Mouse (Mus musculus) kidney, postnatal 0 days (tissue): ENCODE results near the gene Olfm4. TPM values are rescaled to one million over a fixed set of nuclear protein-coding genes. Genes with fewer than 3 reads are reported as not detected.
A peak's percentile ranks its signal among the peaks of the same experiment; 100 is the strongest.

ENCODE experiments used
- ATAC-seq: fragments of 200-750 bp; cut with Nextera tagmentation; replicated peaks from 2 replicates; pipeline ENCODE4 v1.8.0; 2017; ENCODE audit warnings: low read depth, moderate number of reproducible peaks, moderate TSS enrichment, moderate library complexity; ENCODE audit not compliant: low FRiP score
- DNase-seq: peaks from one replicate; pipeline ENCODE4 v3.0.0-alpha.2; 2016; ENCODE audit warnings: low spot score
- H3K27ac ChIP-seq: fragments of 300-500 bp; sonication (generic); 2 replicates; pipeline ENCODE4 v1.5.1; 2014; ENCODE audit warnings: mild to moderate bottlenecking
- H3K27me3 ChIP-seq: fragments of 300-500 bp; sonication (generic); 2 replicates; pipeline ENCODE4 v1.6.1; 2014; ENCODE audit warnings: low read length, mixed read lengths; ENCODE audit not compliant: insufficient read depth
- H3K36me3 ChIP-seq: fragments of 300-500 bp; sonication (generic); 2 replicates; pipeline ENCODE4 v1.6.1; 2014; ENCODE audit warnings: low read length, mixed read lengths; ENCODE audit not compliant: insufficient read depth
- H3K4me1 ChIP-seq: fragments of 300-500 bp; sonication (generic); replicated peaks from 2 replicates; pipeline ENCODE4 v1.6.1; 2014; ENCODE audit warnings: antibody characterized with exemption, low read length, mixed read lengths; ENCODE audit not compliant: insufficient read depth
- H3K4me2 ChIP-seq: fragments of 300-500 bp; sonication (generic); 2 replicates; pipeline ENCODE4 v1.6.1; 2014; ENCODE audit warnings: mild to moderate bottlenecking, low read length, moderate library complexity, mixed read lengths
- H3K4me3 ChIP-seq: fragments of 300-500 bp; sonication (generic); replicated peaks from 2 replicates; pipeline ENCODE4 v1.5.1; 2014; ENCODE audit warnings: low read depth, low read length
- H3K9ac ChIP-seq: fragments of 300-500 bp; sonication (generic); 2 replicates; pipeline ENCODE4 v1.6.1; 2014; ENCODE audit warnings: low read depth, low read length
- H3K9me3 ChIP-seq: fragments of 300-500 bp; sonication (generic); replicated peaks from 2 replicates; pipeline ENCODE4 v1.6.1; 2016; ENCODE audit warnings: low read length, inconsistent platforms, mixed read lengths
- CTCF ChIP-seq: IDR thresholded peaks from 2 replicates; pipeline ENCODE4 v1.5.1; 2016; ENCODE audit warnings: antibody characterized with exemption, low read depth, mild to moderate bottlenecking, moderate library complexity
- WGBS: fragments of 180-500 bp; shearing (Covaris S2); extraction: QIAGEN DNeasy Blood & Tissue Kit; methylation state at CpG from one replicate; pipeline ENCODE4 v1.1.7; 2014; 5-methylcytosine and 5-hydroxymethylcytosine counted together
- polyA plus RNA-seq: library from polyadenylated mRNA; unstranded; fragments of >200 nt; fragmentation: Nextera tagmentation; extraction: Ambion mirVana; gene quantifications from 2 replicates; pipeline ENCODE4 v1.2.1, GENCODE M21; 2015

Gene Olfm4
- polyA plus RNA-seq, 1 experiment from 2014 or later: 2.7 TPM

DNA sequence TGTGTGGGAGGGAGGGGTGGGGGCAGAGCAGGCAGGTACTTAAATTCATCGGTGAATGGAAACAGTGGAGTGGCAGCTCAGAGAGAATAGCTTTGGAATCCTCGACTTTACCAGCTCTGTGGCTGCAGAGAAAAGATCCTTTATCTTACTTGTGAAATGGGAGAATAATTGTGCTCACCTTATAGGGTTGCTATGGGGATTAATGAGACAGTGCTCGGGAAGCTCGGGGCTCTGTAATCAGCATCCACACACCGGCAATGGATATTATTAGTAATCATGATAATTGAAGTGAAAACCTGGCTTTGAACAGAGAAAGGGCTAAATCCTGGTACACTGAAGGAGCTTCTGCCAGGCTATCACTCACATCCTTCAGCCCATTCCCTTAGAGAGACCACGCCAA is 31.1 kb downstream of the Olfm4 start:
- no peak for TF ChIP-seq CTCF
- Histone ChIP-seq H3K27me3 (no peaks in the 10 kb centered on the region), H3K9me3 (no peaks in the 10 kb centered on the region), H3K4me3 (no peak overlapping the region), H3K36me3 (no peaks in the 10 kb centered on the region), H3K27ac (no peak overlapping the region), H3K4me2 (no peak overlapping the region), H3K9ac (no peak overlapping the region), H3K4me1 (peaks cover 8% of the 10 kb centered on the region; the same call in 1 of the 2 replicates)
- WGBS: 46% methylated on average over 6 of the region's 6 CpGs
- DNase-seq (no peak), ATAC-seq (no peak)

DNA sequence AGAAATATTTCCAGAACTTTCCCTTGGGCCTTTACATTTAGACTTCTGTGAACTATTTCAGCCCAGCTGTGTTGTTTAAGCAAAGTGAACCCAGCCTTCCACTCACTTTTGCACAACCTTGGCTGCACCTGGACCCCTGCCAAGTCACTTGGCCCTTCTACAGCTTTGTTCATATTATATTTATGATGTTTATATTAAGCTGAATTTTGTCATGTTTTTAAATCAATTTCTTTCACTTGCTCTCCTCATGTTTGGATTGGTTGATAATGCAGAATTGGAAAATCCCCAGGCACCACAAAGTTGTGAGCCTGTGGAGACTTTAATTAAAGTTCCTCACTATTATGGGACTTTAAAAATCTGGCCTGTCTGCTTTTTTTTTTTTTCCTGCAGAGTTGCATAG is 32.2 kb downstream of the Olfm4 start:
- DNase-seq: peak; percentile 63
- no peak for TF ChIP-seq CTCF
- no peak overlapping the region for H3K27ac ChIP-seq

DNA sequence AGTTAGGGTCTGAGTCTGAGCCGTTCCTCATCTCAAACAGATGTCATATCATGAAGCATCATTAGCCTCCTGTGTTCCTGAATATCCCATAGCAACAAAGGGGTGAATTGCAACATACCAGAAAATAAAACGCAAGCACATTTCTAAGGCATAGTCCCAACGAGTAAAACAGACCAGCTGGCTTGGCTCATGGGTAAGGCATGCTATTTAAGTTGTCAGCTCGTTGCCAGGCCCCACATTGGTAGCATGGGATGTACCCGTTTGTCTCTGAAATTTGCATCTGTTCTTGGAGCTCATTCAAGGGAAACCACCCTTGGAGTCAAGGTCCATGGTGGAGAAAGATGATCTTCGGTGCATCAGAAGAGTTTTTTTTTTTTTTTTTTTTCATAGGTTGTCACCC is 42.2 kb downstream of the Olfm4 start:
- Histone ChIP-seq H3K36me3 (no peaks in the 10 kb centered on the region), H3K27ac (no peak overlapping the region), H3K4me1 (no peaks in the 10 kb centered on the region), H3K27me3 (no peaks in the 10 kb centered on the region), H3K4me2 (no peak overlapping the region), H3K9ac (no peak overlapping the region), H3K4me3 (no peak overlapping the region), H3K9me3 (no peaks in the 10 kb centered on the region)
- DNase-seq (peak; percentile 56), ATAC-seq (no peak; the same call in 1 of the 2 replicates)
- 41% methylated on average over 6 of the region's 6 CpGs for WGBS
- TF ChIP-seq CTCF: no peak

More for the DNA sequence above, 32.2 kb downstream of the Olfm4 start:
- peaks cover 8% of the 10 kb centered on the region; the same call in 1 of the 2 replicates for H3K4me1 ChIP-seq
- H3K4me3 ChIP-seq: no peak overlapping the region
- H3K36me3 ChIP-seq: no peaks in the 10 kb centered on the region
- no peak for ATAC-seq
- no peak overlapping the region for H3K4me2 ChIP-seq
- H3K27me3 ChIP-seq: no peaks in the 10 kb centered on the region
- H3K9ac ChIP-seq: no peak overlapping the region
- H3K9me3 ChIP-seq: no peaks in the 10 kb centered on the region

DNA sequence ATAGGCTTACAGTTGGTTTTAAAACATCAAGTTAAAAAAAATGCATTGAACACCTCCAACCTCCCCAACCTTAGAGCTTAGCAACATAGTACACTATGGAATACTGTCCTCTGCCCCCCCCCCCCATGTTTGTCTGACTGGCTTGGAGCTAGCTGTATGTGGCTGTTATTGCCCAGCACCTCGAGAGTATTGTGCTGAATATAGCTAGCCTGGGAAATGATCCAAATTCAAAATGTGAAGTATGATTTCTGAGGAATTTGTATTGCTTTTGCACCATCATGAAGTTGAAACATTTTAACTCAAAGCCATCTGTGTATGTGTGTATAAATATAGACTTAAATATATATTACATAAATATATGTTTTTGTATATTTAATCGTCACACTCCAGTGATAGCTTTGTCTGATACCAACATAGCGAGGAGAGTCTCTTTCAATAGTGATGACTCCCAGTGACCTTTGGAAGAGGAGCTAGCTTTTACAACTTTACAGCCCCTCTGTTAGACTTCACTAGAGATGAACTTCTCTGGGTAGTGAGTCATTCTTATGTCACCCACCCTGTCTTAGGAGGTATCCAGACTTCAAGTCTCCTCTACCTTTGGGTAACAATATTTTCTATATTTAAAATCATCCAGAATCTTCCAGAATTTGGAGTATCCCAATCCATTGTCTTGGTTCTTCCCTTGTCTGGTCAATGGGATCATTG is 45.6 kb downstream of the Olfm4 start:
- Histone ChIP-seq H3K4me1 (no peaks in the 10 kb centered on the region), H3K36me3 (no peaks in the 10 kb centered on the region), H3K9me3 (no peaks in the 10 kb centered on the region), H3K4me2 (no peak overlapping the region), H3K27me3 (no peaks in the 10 kb centered on the region), H3K27ac (no peak overlapping the region), H3K9ac (no peak overlapping the region), H3K4me3 (no peak overlapping the region)
- DNase-seq (no peak), ATAC-seq (no peak)
- TF ChIP-seq CTCF: no peak
- 71% methylated on average over 3 of the region's 3 CpGs for WGBS

- Histone ChIP-seq H3K9me3 (no peaks in the 10 kb centered on the region), H3K4me1 (no peaks in the 10 kb centered on the region), H3K36me3 (no peaks in the 10 kb centered on the region), H3K27ac (no peak overlapping the region), H3K27me3 (no peaks in the 10 kb centered on the region), H3K4me2 (no peak overlapping the region), H3K4me3 (no peak overlapping the region), H3K9ac (no peak overlapping the region)
- 36% methylated on average over 4 of the region's 4 CpGs for WGBS
- TF ChIP-seq CTCF: peak; percentile 13; the same call in 1 of the 2 replicates
- DNase-seq (peak; percentile 72), ATAC-seq (no peak; the same call in 1 of the 2 replicates)
Measured at GRCm38 (mm10) chr14:80039645-80040272, 55.9 kb downstream of the Olfm4 start.

DNA sequence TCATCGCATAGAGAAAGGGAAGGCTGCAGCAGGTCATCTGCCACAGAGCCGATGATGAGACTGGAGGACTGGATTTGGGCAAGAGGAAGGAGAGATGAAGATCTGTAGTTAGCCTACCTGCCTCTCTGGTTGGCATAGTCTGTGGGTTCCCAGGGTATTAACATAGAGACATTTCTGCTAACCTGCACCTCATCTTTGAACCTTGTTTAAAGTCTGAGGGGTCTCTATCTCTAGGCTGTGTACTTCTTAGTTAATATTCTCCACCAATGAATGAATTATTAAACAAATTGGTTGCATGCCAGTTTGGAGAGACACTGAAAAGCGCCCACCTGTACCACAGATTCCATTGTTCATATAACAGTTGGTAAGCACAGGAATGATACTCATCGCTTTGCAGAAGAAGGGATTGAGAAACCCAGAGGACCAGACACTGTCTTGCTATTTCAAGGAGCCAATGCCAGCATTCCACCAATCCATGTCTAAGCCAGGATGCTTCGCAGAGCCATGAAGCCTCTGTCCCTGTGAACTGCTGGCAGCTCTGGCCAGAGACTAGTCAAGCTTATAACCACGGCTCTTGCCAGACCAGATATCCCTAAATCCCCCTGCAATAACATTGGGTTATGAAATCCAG is 62.3 kb downstream of the Olfm4 start:
- Histone ChIP-seq H3K9ac (no peak overlapping the region), H3K4me3 (no peak overlapping the region), H3K27ac (peak overlapping the region; percentile 5; the same call in 1 of the 2 replicates), H3K27me3 (no peaks in the 10 kb centered on the region), H3K36me3 (no peaks in the 10 kb centered on the region), H3K4me2 (no peak overlapping the region), H3K4me1 (0 out of 2 replicates have a peak, but pooled peaks cover 9% of the 10 kb centered on the region), H3K9me3 (no peaks in the 10 kb centered on the region)
- WGBS: 76% methylated on average over 6 of the region's 6 CpGs
- no peak for TF ChIP-seq CTCF
- ATAC-seq: peak; percentile 86
- DNase-seq: no peak
